Mouse (Mus musculus): ENCODE data around the gene Ttc27. TPM values are rescaled to one million over a fixed set of nuclear protein-coding genes. Genes with fewer than 3 reads are reported as not detected.

Ttc27 gene
- total and polyA plus RNA-seq, 3 experiments, result 52.9 to 92.9 (median 70.3) TPM

- dilution Hi-C loops (cut with MboI; ENCODE audit: extremely low pct_ligation_motif_present, extremely low pct_unique_long_range_greater_than_20kb, low sequenced_read_pairs) (no loop called here), in situ Hi-C loops (cut with MboI; ENCODE audit: low pct_ligation_motif_present, low pct_unique_long_range_greater_than_20kb, low sequenced_read_pairs) (no loop called here)
- H3K79me2 ChIP-seq (replicated peaks; ENCODE audit: control insufficient read depth, extremely low read depth, insufficient read depth, poor library complexity, severe bottlenecking), result no peaks in the 10 kb centered on the region
- no peak for DNase-seq (ENCODE audit: extremely low read depth)
- H3K4me1 ChIP-seq (ENCODE audit: control insufficient read depth in 1 of 2, insufficient read depth in 2 of 2), result no peaks in the 10 kb centered on the region
- H3K4me2 ChIP-seq (ENCODE audit: insufficient read depth, low read depth, poor library complexity, severe bottlenecking), result no peak overlapping the region
- H3K9ac ChIP-seq (ENCODE audit: insufficient read depth, low read depth), result no peak overlapping the region
- no peak overlapping the region for H3K4me3 ChIP-seq (replicated peaks in 1 of 3; ENCODE audit: low read depth in 2 of 3, low read length in 2 of 3, poor library complexity in 1 of 3)
- H3K9me3 ChIP-seq (replicated peaks; ENCODE audit: low read length), result peaks cover 10% of the 10 kb centered on the region
- H3K27me3 ChIP-seq (replicated peaks), result no peaks in the 10 kb centered on the region
- TF ChIP-seq MAX (IDR thresholded peaks at IDR 0.05; ENCODE audit: low read length), result no peak
- TF ChIP-seq PAX5 (IDR thresholded peaks at IDR 0.05; ENCODE audit: low read length), result no peak
- TF ChIP-seq SIN3A (IDR thresholded peaks at IDR 0.05; ENCODE audit: low read length), result no peak
- no peak for TF ChIP-seq ZKSCAN1 (IDR thresholded peaks at IDR 0.05; ENCODE audit: borderline replicate concordance, low read depth, low read length)
- TF ChIP-seq MAZ (IDR thresholded peaks at IDR 0.05; ENCODE audit: low read depth, low read length), result no peak
- no peak for TF ChIP-seq JUND (conservative IDR thresholded peaks at IDR 0.05; ENCODE audit: low read depth, low read length)
- no peak for TF ChIP-seq ETS1 (conservative IDR thresholded peaks at IDR 0.05; ENCODE audit: low read depth, low read length)
- TF ChIP-seq SMC3 (IDR thresholded peaks at IDR 0.05; ENCODE audit: low read depth, low read length), result no peak
- no peak for TF ChIP-seq MAFK (IDR thresholded peaks at IDR 0.05; ENCODE audit: insufficient replicate concordance, low read length)
- no peak for TF ChIP-seq ZMIZ1 (IDR thresholded peaks at IDR 0.05; ENCODE audit: low read depth, low read length)
- TF ChIP-seq NRF1 (IDR thresholded peaks at IDR 0.05; ENCODE audit: low read depth, low read length), result no peak
- TF ChIP-seq POLR2AphosphoS2 (IDR thresholded peaks at IDR 0.05; ENCODE audit: low read depth, low read length), result no peak
- TF ChIP-seq MYC (IDR thresholded peaks at IDR 0.05; ENCODE audit: low read depth, low read length), result no peak
- no peak for TF ChIP-seq USF2 (conservative IDR thresholded peaks at IDR 0.05; ENCODE audit: low read depth, low read length)
- TF ChIP-seq IRF4 (IDR thresholded peaks at IDR 0.05; ENCODE audit: low read depth, low read length), result no peak
- no peak overlapping the region for H3K27ac ChIP-seq (ENCODE audit: insufficient read depth, low read depth)
- H3K36me3 ChIP-seq (replicated peaks in 1 of 2; ENCODE audit: control insufficient read depth in 1 of 2, insufficient read depth in 1 of 2, low read length in 1 of 2), result no peaks in the 10 kb centered on the region
Measured at GRCm38 (mm10) chr17:74904332-74904687, 186.8 kb downstream of the Ttc27 start.

- dilution Hi-C loops (cut with MboI; ENCODE audit: extremely low pct_ligation_motif_present, extremely low pct_unique_long_range_greater_than_20kb, low sequenced_read_pairs) (no loop called here), in situ Hi-C loops (cut with MboI; ENCODE audit: low pct_ligation_motif_present, low pct_unique_long_range_greater_than_20kb, low sequenced_read_pairs) (no loop called here)
- Histone ChIP-seq H3K9ac (ENCODE audit: insufficient read depth, low read depth) (no peak overlapping the region), H3K27me3 (replicated peaks) (no peaks in the 10 kb centered on the region), H3K79me2 (replicated peaks; ENCODE audit: control insufficient read depth, extremely low read depth, insufficient read depth, poor library complexity, severe bottlenecking) (no peaks in the 10 kb centered on the region), H3K4me2 (ENCODE audit: insufficient read depth, low read depth, poor library complexity, severe bottlenecking) (no peak overlapping the region), H3K9me3 (replicated peaks; ENCODE audit: low read length) (peaks cover 10% of the 10 kb centered on the region), H3K4me3 (replicated peaks in 1 of 3; ENCODE audit: low read depth in 2 of 3, low read length in 2 of 3, poor library complexity in 1 of 3) (no peak overlapping the region), H3K36me3 (replicated peaks in 1 of 2; ENCODE audit: control insufficient read depth in 1 of 2, insufficient read depth in 1 of 2, low read length in 1 of 2) (no peaks in the 10 kb centered on the region), H3K27ac (ENCODE audit: insufficient read depth, low read depth) (no peak overlapping the region), H3K4me1 (ENCODE audit: control insufficient read depth in 1 of 2, insufficient read depth in 2 of 2) (no peaks in the 10 kb centered on the region)
- no peak for DNase-seq (ENCODE audit: extremely low read depth)
- TF ChIP-seq MAFK (IDR thresholded peaks at IDR 0.05; ENCODE audit: insufficient replicate concordance, low read length), result no peak
- TF ChIP-seq TBP (conservative IDR thresholded peaks at IDR 0.05; ENCODE audit: low read depth, low read length), result no peak
- TF ChIP-seq ELF1 (IDR thresholded peaks at IDR 0.05; ENCODE audit: low read depth, low read length), result no peak
- TF ChIP-seq ZMIZ1 (IDR thresholded peaks at IDR 0.05; ENCODE audit: low read depth, low read length), result no peak
- no peak for TF ChIP-seq TCF12 (IDR thresholded peaks at IDR 0.05; ENCODE audit: low read depth, low read length)
- TF ChIP-seq ZNF384 (IDR thresholded peaks at IDR 0.05; ENCODE audit: low read depth, low read length), result no peak
- no peak for TF ChIP-seq NELFE (IDR thresholded peaks at IDR 0.05; ENCODE audit: low read depth, low read length)
- TF ChIP-seq RCOR1 (conservative IDR thresholded peaks at IDR 0.05; ENCODE audit: low read depth, low read length), result no peak
- TF ChIP-seq ZC3H11A (IDR thresholded peaks at IDR 0.05; ENCODE audit: low read depth, low read length), result no peak
- no peak for TF ChIP-seq HCFC1 (IDR thresholded peaks at IDR 0.05; ENCODE audit: low read depth, low read length)
- no peak for TF ChIP-seq MEF2A (IDR thresholded peaks at IDR 0.05; ENCODE audit: borderline replicate concordance, low read depth, low read length)
- TF ChIP-seq IRF4 (IDR thresholded peaks at IDR 0.05; ENCODE audit: low read depth, low read length), result no peak
Measured at GRCm38 (mm10) chr17:74904956-74905355, 187.4 kb downstream of the Ttc27 start.

Data from CH12.LX (cell line).